Comparison of ENCODE assay signal across 20 mouse cellular contexts in genomic region chr4:14325686-14326085, GRCm38 (mm10).
DNase-seq lines count a peak whose midpoint lies in the region; ATAC-seq and TF ChIP-seq lines count a peak whose summit lies in the region.
"Had no signal": no experiment of that assay in that cellular context is flagged by ENCODE, and none has a peak within 500 bp of the region (broad histone marks: within the 10 kb centered on the region; RNA-seq: fewer than 3 reads in every experiment).

No protein-coding gene starts in this region.

- no peak overlapping the region for H3K27ac ChIP-seq in left cerebral cortex, adult 2 months
- H3K27ac ChIP-seq in embryonic facial prominence, embryonic 14.5 days (replicated peaks; ENCODE audit: low read depth, low read length) = no peak overlapping the region
- H3K27ac ChIP-seq: forebrain, embryonic 15.5 days; heart, embryonic 15.5 days; hindbrain, embryonic 14.5 days; macrophage; midbrain, embryonic 10.5 days; neural tube, embryonic 15.5 days had no signal

- H3K9ac ChIP-seq in embryonic facial prominence, embryonic 14.5 days (ENCODE audit: low read depth, low read length) = no peak overlapping the region
- H3K9ac ChIP-seq: forebrain, embryonic 15.5 days; heart, embryonic 15.5 days; hindbrain, embryonic 14.5 days; neural tube, embryonic 15.5 days had no signal

- 28% methylated on average over 4 of the region's 4 CpGs for WGBS in embryonic facial prominence, embryonic 14.5 days

- H3K36me3 ChIP-seq in embryonic facial prominence, embryonic 14.5 days (ENCODE audit: control insufficient read depth, insufficient read depth, low read length) = no peaks in the 10 kb centered on the region
- H3K36me3 ChIP-seq: forebrain, embryonic 15.5 days; heart, embryonic 15.5 days; midbrain, embryonic 10.5 days; neural tube, embryonic 15.5 days had no signal

- no peaks in the 10 kb centered on the region; the same call in 1 of the 2 replicates for H3K4me1 ChIP-seq in embryonic facial prominence, embryonic 14.5 days (ENCODE audit: control insufficient read depth, insufficient read depth, low read length)
- H3K4me1 ChIP-seq: forebrain, embryonic 15.5 days; heart, embryonic 15.5 days; midbrain, embryonic 10.5 days; neural tube, embryonic 15.5 days had no signal

- H3K4me3 ChIP-seq in left cerebral cortex, adult 2 months = no peak overlapping the region
- H3K4me3 ChIP-seq in embryonic facial prominence, embryonic 14.5 days (ENCODE audit: low read depth, low read length) = no peak overlapping the region
- H3K4me3 ChIP-seq: forebrain, embryonic 15.5 days; heart, embryonic 15.5 days; midbrain, embryonic 10.5 days; neural tube, embryonic 15.5 days had no signal

- H3K9me3 ChIP-seq in embryonic facial prominence, embryonic 14.5 days (ENCODE audit: control insufficient read depth, low read length) = no peaks in the 10 kb centered on the region
- H3K9me3 ChIP-seq: forebrain, embryonic 15.5 days; heart, embryonic 15.5 days; midbrain, embryonic 10.5 days; neural tube, embryonic 15.5 days had no signal

- DNase-seq in frontal cortex, adult 2 months (ENCODE audit: extremely low spot score in 1 of 2, low spot score in 1 of 2) = peak; percentile 21 to 31
- no peak for DNase-seq in frontal cortex, postnatal 25 days (ENCODE audit: low spot score in 2 of 2)
- peak; percentile 19 to 24 for DNase-seq in left cerebral cortex, adult 9 months (ENCODE audit: low spot score in 2 of 2)
- no peak for DNase-seq in left cerebral cortex, adult 2 months (ENCODE audit: extremely low spot score in 1 of 2, low spot score in 2 of 2)
- DNase-seq in brain, adult 2 months (ENCODE audit: low read depth, low spot score) = peak; percentile 55
- peak; percentile 40 for DNase-seq in embryonic facial prominence, embryonic 14.5 days (ENCODE audit: low spot score)
- no peak for DNase-seq in c-Kit-positive CD71-positive TER-119-positive erythroid progenitor cells, embryonic 14.5 days (ENCODE audit: low spot score)
- no peak for DNase-seq in adrenal gland, postnatal 36 days
- DNase-seq: adrenal gland, adult 2 months; cerebellum, adult 9-10 months; heart, postnatal 36 days; kidney, postnatal 25 days; layer of hippocampus, postnatal 36 days had no signal

- no peak overlapping the region for H3K4me2 ChIP-seq in embryonic facial prominence, embryonic 14.5 days (ENCODE audit: low read depth, low read length)
- H3K4me2 ChIP-seq: forebrain, embryonic 15.5 days; heart, embryonic 15.5 days; hindbrain, embryonic 14.5 days; neural tube, embryonic 15.5 days had no signal

- no peaks in the 10 kb centered on the region for H3K27me3 ChIP-seq in embryonic facial prominence, embryonic 14.5 days (replicated peaks; ENCODE audit: control insufficient read depth, insufficient read depth, low read length)
- H3K27me3 ChIP-seq: forebrain, embryonic 15.5 days; heart, embryonic 15.5 days; neural tube, embryonic 15.5 days had no signal

- intact Hi-C loops in left cerebral cortex, adult 2 months (cut with DNase I) = no loop called here

- no peak for TF ChIP-seq CTCF in left cerebral cortex, adult 2 months (IDR thresholded peaks at IDR 0.05)

- ATAC-seq in embryonic facial prominence, embryonic 14.5 days (ENCODE audit: low read depth) = no peak
- ATAC-seq: forebrain, embryonic 15.5 days; lung, postnatal 0 days had no signal

Comparison
In these comparisons a context has a peak if more than half of its experiments do, and no peak if none do; other contexts are left out.
1. DNase-seq: peak in frontal cortex, adult 2 months (2 of 2), left cerebral cortex, adult 9 months (2 of 2), brain, adult 2 months (single experiment) and embryonic facial prominence, embryonic 14.5 days (single experiment); none in frontal cortex, postnatal 25 days (0 of 2), left cerebral cortex, adult 2 months (0 of 2), c-Kit-positive CD71-positive TER-119-positive erythroid progenitor cells, embryonic 14.5 days (single experiment) and adrenal gland, postnatal 36 days (0 of 2).